Mouse (Mus musculus) liver, embryonic 14.5 days (tissue): ENCODE data around the gene Pex14.

Source experiments
- CTCF ChIP-seq: IDR thresholded peaks from 2 replicates; pipeline ENCODE4 v1.5.1; 2016; ENCODE audit warnings: antibody characterized with exemption, low read depth, control low read depth
- EP300 ChIP-seq: IDR thresholded peaks from 2 replicates; pipeline ENCODE4 v1.6.1; 2016; ENCODE audit warnings: antibody characterized with exemption, low read depth

GRCm38 (mm10) chr4:148923976-148924375 is 175.7 kb downstream of the Pex14 start:
- TF ChIP-seq CTCF (no peak), EP300 (no peak)
